ENCODE assay signal across 10 mouse cellular contexts in genomic region chr5:130048786-130049520, GRCm38 (mm10). TPM values are rescaled to one million over a fixed set of nuclear protein-coding genes. Genes with fewer than 3 reads are reported as not detected.
DNase-seq lines count a peak whose midpoint lies in the region; ATAC-seq and TF ChIP-seq lines count a peak whose summit lies in the region.
"Had no signal": no experiment of that assay in that cellular context is flagged by ENCODE, and none has a peak within 500 bp of the region (broad histone marks: within the 10 kb centered on the region; RNA-seq: fewer than 3 reads in every experiment).

No protein-coding gene starts in this region.

- no peak overlapping the region for H3K9ac ChIP-seq in lung, embryonic 14.5 days
- no peak overlapping the region for H3K9ac ChIP-seq in hindbrain, postnatal 0 days (replicated peaks; ENCODE audit: low read length)
- H3K9ac ChIP-seq in stomach, embryonic 16.5 days (ENCODE audit: low read length) = no peak overlapping the region

- no peak overlapping the region for H3K4me2 ChIP-seq in lung, embryonic 14.5 days
- H3K4me2 ChIP-seq in hindbrain, postnatal 0 days (ENCODE audit: low read depth, low read length) = no peak overlapping the region
- H3K4me2 ChIP-seq in stomach, embryonic 16.5 days (ENCODE audit: low read depth, low read length) = no peak overlapping the region

- no peak overlapping the region for H3K4me3 ChIP-seq in lung, embryonic 14.5 days (ENCODE audit: low read depth, low read length)
- H3K4me3 ChIP-seq in lung, adult 2 months (replicated peaks; ENCODE audit: extremely low read depth, low read depth, low read length) = no peak overlapping the region
- H3K4me3 ChIP-seq in hindbrain, postnatal 0 days (ENCODE audit: low read length) = no peak overlapping the region
- no peak overlapping the region for H3K4me3 ChIP-seq in stomach, embryonic 16.5 days (replicated peaks; ENCODE audit: low read length)

- H3K36me3 ChIP-seq in lung, embryonic 14.5 days (ENCODE audit: insufficient read depth) = peaks cover 60% of the 10 kb centered on the region
- H3K36me3 ChIP-seq in hindbrain, postnatal 0 days (ENCODE audit: insufficient read depth, low read length) = peaks cover 17% of the 10 kb centered on the region
- H3K36me3 ChIP-seq in stomach, embryonic 16.5 days (ENCODE audit: control insufficient read depth, insufficient read depth, low read length) = no peaks in the 10 kb centered on the region

- ATAC-seq in lung, embryonic 14.5 days (ENCODE audit: insufficient read depth) = no peak
- no peak for ATAC-seq in hindbrain, postnatal 0 days
- ATAC-seq in stomach, embryonic 16.5 days (ENCODE audit: insufficient read depth, low FRiP score) = peak; percentile 84
- ATAC-seq: forebrain, embryonic 16.5 days had no signal

- 0 out of 2 replicates have a peak overlapping the region, but pooled peaks have one; percentile 24 for H3K27ac ChIP-seq in lung, embryonic 14.5 days (ENCODE audit: low read depth)
- H3K27ac ChIP-seq in hindbrain, postnatal 0 days = 0 out of 2 replicates have a peak overlapping the region, but pooled peaks have one; percentile 41
- H3K27ac ChIP-seq in stomach, embryonic 16.5 days (ENCODE audit: low read length) = peak overlapping the region; percentile 72

- H3K9me3 ChIP-seq in lung, embryonic 14.5 days (ENCODE audit: low read depth, low read length) = no peaks in the 10 kb centered on the region
- no peaks in the 10 kb centered on the region for H3K9me3 ChIP-seq in hindbrain, postnatal 0 days (ENCODE audit: low read length)
- H3K9me3 ChIP-seq in stomach, embryonic 16.5 days (replicated peaks; ENCODE audit: control insufficient read depth, low read length) = no peaks in the 10 kb centered on the region

- H3K4me1 ChIP-seq in lung, embryonic 14.5 days (ENCODE audit: insufficient read depth) = no peaks in the 10 kb centered on the region
- H3K4me1 ChIP-seq in lung, adult 2 months (ENCODE audit: control insufficient read depth, insufficient read depth, low read length) = 0 out of 2 replicates have a peak, but pooled peaks cover 4% of the 10 kb centered on the region
- no peaks in the 10 kb centered on the region for H3K4me1 ChIP-seq in hindbrain, postnatal 0 days (ENCODE audit: insufficient read depth, low read length)
- H3K4me1 ChIP-seq in stomach, embryonic 16.5 days (ENCODE audit: control insufficient read depth, insufficient read depth, low read length) = no peaks in the 10 kb centered on the region

- 54% methylated on average over 15 of the region's 15 CpGs for WGBS in lung, embryonic 14.5 days
- 76% methylated on average over 15 of the region's 15 CpGs for WGBS in lung, adult 2 months
- WGBS in hindbrain, postnatal 0 days = 67% methylated on average over 15 of the region's 15 CpGs
- 56% methylated on average over 15 of the region's 15 CpGs for WGBS in stomach, embryonic 16.5 days

- peak; percentile 23 to 24 for DNase-seq in cerebellum, postnatal 25 days
- no peak for DNase-seq in cerebellum, adult 18-20 months
- peak; percentile 45 for DNase-seq in lung, embryonic 14.5 days
- no peak for DNase-seq in lung, adult 2 months
- DNase-seq in hindbrain, postnatal 0 days (ENCODE audit: low spot score) = peak; percentile 14
- DNase-seq in frontal cortex, postnatal 14 days (ENCODE audit: low spot score in 2 of 2) = no peak
- no peak for DNase-seq in right cerebral cortex, postnatal 25 days
- DNase-seq: cerebellum, adult 8-10 months had no signal

- TF ChIP-seq POLR2A in lung, adult 2 months (IDR thresholded peaks at IDR 0.05; ENCODE audit: borderline replicate concordance, extremely low read depth, low read depth, low read length) = no peak

- H3K27me3 ChIP-seq in lung, embryonic 14.5 days (ENCODE audit: insufficient read depth, low read length) = no peaks in the 10 kb centered on the region
- H3K27me3 ChIP-seq in hindbrain, postnatal 0 days (ENCODE audit: insufficient read depth, low read length) = no peaks in the 10 kb centered on the region
- H3K27me3 ChIP-seq in stomach, embryonic 16.5 days (ENCODE audit: control insufficient read depth, insufficient read depth, low read length) = no peaks in the 10 kb centered on the region

- TF ChIP-seq CTCF in lung, embryonic 14.5 days (IDR thresholded peaks at IDR 0.05; ENCODE audit: low read depth) = no peak
- TF ChIP-seq CTCF in lung, adult 2 months (IDR thresholded peaks at IDR 0.05; ENCODE audit: insufficient read depth, low read length) = no peak
- TF ChIP-seq CTCF in hindbrain, postnatal 0 days (IDR thresholded peaks at IDR 0.05; ENCODE audit: low read depth) = no peak

RNA-seq across cellular contexts. Expression of gene Crcp, which starts 19.9 kb away (rescaled TPM):
- 27.5 and 28.3 TPM in 2 replicates for polyA plus RNA-seq in lung, embryonic 14.5 days (2014; fragmentation: Nextera tagmentation; extraction: Ambion mirVana)
- 9.4 and 12.9 TPM in 2 replicates for polyA plus RNA-seq in lung, adult 2 months (2012; rRNA removed)
- total RNA-seq in hindbrain, postnatal 0 days (2014; rRNA removed) = 34.4 and 39.8 TPM in 2 replicates
- 73.7 and 83.0 TPM in 2 replicates for polyA plus RNA-seq in hindbrain, postnatal 0 days (2015; fragmentation: Nextera tagmentation; extraction: Ambion mirVana)
- 32.1 and 33.1 TPM in 2 replicates for polyA plus RNA-seq in stomach, embryonic 16.5 days (2015; fragmentation: Nextera tagmentation; extraction: Ambion mirVana)

RNA-seq across cellular contexts. Expression of gene Asl, which starts 19.9 kb away (rescaled TPM):
- polyA plus RNA-seq in lung, embryonic 14.5 days (2014; fragmentation: Nextera tagmentation; extraction: Ambion mirVana) = 23.1 and 24.3 TPM in 2 replicates
- polyA plus RNA-seq in lung, adult 2 months (2012; rRNA removed) = 22.1 and 27.3 TPM in 2 replicates
- total RNA-seq in hindbrain, postnatal 0 days (2014; rRNA removed) = 24.9 and 31.4 TPM in 2 replicates
- polyA plus RNA-seq in hindbrain, postnatal 0 days (2015; fragmentation: Nextera tagmentation; extraction: Ambion mirVana) = 43.2 and 52.3 TPM in 2 replicates
- polyA plus RNA-seq in stomach, embryonic 16.5 days (2015; fragmentation: Nextera tagmentation; extraction: Ambion mirVana) = 46.5 and 47.8 TPM in 2 replicates

RNA-seq across cellular contexts. Expression of gene Tpst1, which starts 24.2 kb away (rescaled TPM):
- polyA plus RNA-seq in lung, embryonic 14.5 days (2014; fragmentation: Nextera tagmentation; extraction: Ambion mirVana) = 76.1 and 77.3 TPM in 2 replicates
- polyA plus RNA-seq in lung, adult 2 months (2012; rRNA removed) = 24.4 and 24.5 TPM in 2 replicates
- total RNA-seq in hindbrain, postnatal 0 days (2014; rRNA removed) = 35.6 and 38.1 TPM in 2 replicates
- polyA plus RNA-seq in hindbrain, postnatal 0 days (2015; fragmentation: Nextera tagmentation; extraction: Ambion mirVana) = 46.7 and 48.7 TPM in 2 replicates
- 68.7 and 76.4 TPM in 2 replicates for polyA plus RNA-seq in stomach, embryonic 16.5 days (2015; fragmentation: Nextera tagmentation; extraction: Ambion mirVana)

RNA-seq across cellular contexts. Expression of gene Gusb, which starts 46.1 kb away (rescaled TPM):
- polyA plus RNA-seq in lung, embryonic 14.5 days (2014; fragmentation: Nextera tagmentation; extraction: Ambion mirVana) = 77.4 and 83.0 TPM in 2 replicates
- 39.0 and 44.8 TPM in 2 replicates for polyA plus RNA-seq in lung, adult 2 months (2012; rRNA removed)
- total RNA-seq in hindbrain, postnatal 0 days (2014; rRNA removed) = 26.2 and 27.4 TPM in 2 replicates
- polyA plus RNA-seq in hindbrain, postnatal 0 days (2015; fragmentation: Nextera tagmentation; extraction: Ambion mirVana) = 44.7 and 47.0 TPM in 2 replicates
- polyA plus RNA-seq in stomach, embryonic 16.5 days (2015; fragmentation: Nextera tagmentation; extraction: Ambion mirVana) = 66.0 and 71.7 TPM in 2 replicates

Comparison
In these comparisons a context has a peak if more than half of its experiments do, and no peak if none do; other contexts are left out.
1. DNase-seq: peak in cerebellum, postnatal 25 days (2 of 2), lung, embryonic 14.5 days (single experiment) and hindbrain, postnatal 0 days (single experiment); none in cerebellum, adult 18-20 months (0 of 2), lung, adult 2 months (single experiment), frontal cortex, postnatal 14 days (0 of 2) and right cerebral cortex, postnatal 25 days (single experiment).
2. Peak in every context shown above with its lines, with median percentiles within 50 percentile points of each other: H3K27ac ChIP-seq.